Mouse (Mus musculus): ENCODE measurements around the gene Lyg1.
"Not testable (repeated sequence)": the region's sequence is repeated elsewhere in the genome, so short reads cannot be mapped to it uniquely, and the experiment has no call there.

Gene Lyg1

GRCm38 (mm10) chr1:37957659-37958058 lies at the start of gene Lyg1:
Lyg1 (minus strand) TSS chr1:37957759.
- no peak for DNase-seq

GRCm38 (mm10) chr1:38006741-38007140 lies 49.2 kb upstream of the Lyg1 start:
- no peak for DNase-seq

- DNase-seq, result no peak
Observed at GRCm38 (mm10) chr1:38003046-38003445, 45.5 kb upstream of the Lyg1 start.

GRCm38 (mm10) chr1:38001956-38002355 lies 44.4 kb upstream of the Lyg1 start:
- no peak for DNase-seq

GRCm38 (mm10) chr1:38000844-38001243 lies 43.3 kb upstream of the Lyg1 start:
- DNase-seq, result no peak

GRCm38 (mm10) chr1:37999552-37999951 lies 42.0 kb upstream of the Lyg1 start:
- DNase-seq, result no peak

- no peak for DNase-seq
Observed at GRCm38 (mm10) chr1:37998371-37999199, 41.0 kb upstream of the Lyg1 start.

- DNase-seq, result peak; percentile 96 to 98
Observed at GRCm38 (mm10) chr1:37997867-37998266, 40.3 kb upstream of the Lyg1 start, which contains the start of the genes Txndc9 and Eif5b. Txndc9 (minus strand) TSS chr1:37997893. Eif5b (plus strand) TSS chr1:37998010.

- peak; percentile 96 to 97 for DNase-seq
Observed at GRCm38 (mm10) chr1:37996877-37997484, 39.4 kb upstream of the Lyg1 start.

GRCm38 (mm10) chr1:37996226-37996625 lies 38.7 kb upstream of the Lyg1 start:
- DNase-seq, result no peak

GRCm38 (mm10) chr1:37987856-37988255 lies 30.3 kb upstream of the Lyg1 start:
- no peak for DNase-seq

GRCm38 (mm10) chr1:37985764-37986323 lies 28.3 kb upstream of the Lyg1 start:
- peak; percentile 37 to 50 for DNase-seq

GRCm38 (mm10) chr1:37984326-37984725 lies 26.8 kb upstream of the Lyg1 start:
- DNase-seq, result no peak

- DNase-seq, result no peak
Observed at GRCm38 (mm10) chr1:37977303-37977702, 19.7 kb upstream of the Lyg1 start.

GRCm38 (mm10) chr1:37976666-37977065 lies 19.1 kb upstream of the Lyg1 start:
- not testable (repeated sequence) for DNase-seq

GRCm38 (mm10) chr1:37971520-37971919 lies 14.0 kb upstream of the Lyg1 start:
- DNase-seq, result no peak

- DNase-seq, result no peak
Observed at GRCm38 (mm10) chr1:37968746-37969145, 11.2 kb upstream of the Lyg1 start.

GRCm38 (mm10) chr1:37965571-37965970 lies 8.0 kb upstream of the Lyg1 start:
- no peak for DNase-seq

- peak; percentile 24 to 54 for DNase-seq
Observed at GRCm38 (mm10) chr1:37959486-37959885, 1.9 kb upstream of the Lyg1 start.

GRCm38 (mm10) chr1:37958516-37958915 lies 957 bp upstream of the Lyg1 start:
- DNase-seq, result no peak

- no peak for DNase-seq
Observed at GRCm38 (mm10) chr1:37956690-37957431, 698 bp downstream of the Lyg1 start.

- no peak for DNase-seq
Observed at GRCm38 (mm10) chr1:37955251-37955650, 2.3 kb downstream of the Lyg1 start.

- DNase-seq, result no peak
Observed at GRCm38 (mm10) chr1:37954786-37955185, 2.8 kb downstream of the Lyg1 start.

Measured in cerebellum, postnatal 25 days (tissue).